Mouse (Mus musculus) liver, postnatal 0 days (tissue): ENCODE data around the gene Mcoln3.

Source experiments
- CTCF ChIP-seq: sonication (generic); IDR thresholded peaks from 2 replicates; pipeline ENCODE4 v1.5.1; 2016; ENCODE audit warnings: antibody characterized with exemption, low read depth
- EP300 ChIP-seq: IDR thresholded peaks from 2 replicates; pipeline ENCODE4 v1.6.1; 2016; ENCODE audit warnings: antibody characterized with exemption, low read depth, mild to moderate bottlenecking

- TF ChIP-seq CTCF (no peak), EP300 (no peak)
Measured at GRCm38 (mm10) chr3:146142523-146142922, 25.3 kb downstream of the Mcoln3 start.
